Mouse (Mus musculus): ENCODE data around the gene Tusc2. TPM values are rescaled to one million over a fixed set of nuclear protein-coding genes. Genes with fewer than 3 reads are reported as not detected.

The Tusc2 gene
- polyA plus RNA-seq, 1 experiment: 32.5 TPM

GRCm38 (mm10) chr9:107607653-107608245 is 44.7 kb downstream of the Tusc2 start:
- Histone ChIP-seq H3K4me1 (ENCODE audit: control insufficient read depth, insufficient read depth, insufficient read length) (peaks cover 13% of the 10 kb centered on the region), H3K36me3 (ENCODE audit: control insufficient read depth, insufficient read depth, low read length) (no peaks in the 10 kb centered on the region), H3K4me3 (ENCODE audit: extremely low read depth, insufficient read depth, insufficient read length) (no peak overlapping the region), H3K27me3 (ENCODE audit: control insufficient read depth, insufficient read depth, low read length) (no peaks in the 10 kb centered on the region), H3K27ac (ENCODE audit: insufficient read depth, low read length) (no peak overlapping the region)
- DNase-seq (ENCODE audit: low read depth in 1 of 2, low spot score in 2 of 2): no peak
- TF ChIP-seq POLR2A (IDR thresholded peaks at IDR 0.05; ENCODE audit: low read depth, low read length): no peak
- no peak for TF ChIP-seq CTCF (IDR thresholded peaks at IDR 0.05; ENCODE audit: extremely low read depth, insufficient read depth, insufficient read length, insufficient replicate concordance)
- 87% methylated on average over 9 of the region's 9 CpGs for WGBS

- Histone ChIP-seq H3K27ac (ENCODE audit: insufficient read depth, low read length) (no peak within 1 kb of the TSS), H3K36me3 (ENCODE audit: control insufficient read depth, insufficient read depth, low read length) (peaks cover 4% of the 10 kb centered on the region; the same call in 1 of the 2 replicates), H3K4me1 (ENCODE audit: control insufficient read depth, insufficient read depth, insufficient read length) (peaks cover 3% of the 10 kb centered on the region), H3K4me3 (ENCODE audit: extremely low read depth, insufficient read depth, insufficient read length) (no peak within 1 kb of the TSS), H3K27me3 (ENCODE audit: control insufficient read depth, insufficient read depth, low read length) (no peaks in the 10 kb centered on the region)
- TF ChIP-seq POLR2A (IDR thresholded peaks at IDR 0.05; ENCODE audit: low read depth, low read length) (no peak), CTCF (IDR thresholded peaks at IDR 0.05; ENCODE audit: extremely low read depth, insufficient read depth, insufficient read length, insufficient replicate concordance) (no peak)
- DNase-seq (ENCODE audit: low read depth in 1 of 2, low spot score in 2 of 2): no peak
- 72% methylated on average over 12 of the region's 12 CpGs for WGBS
Measured at GRCm38 (mm10) chr9:107608741-107609432, 45.8 kb downstream of the Tusc2 start, which contains the start of gene Sema3b. Gene Sema3b (minus strand): TSS chr9:107609229.

GRCm38 (mm10) chr9:107609433-107609830 is 46.4 kb downstream of the Tusc2 start:
- H3K4me1 ChIP-seq (ENCODE audit: control insufficient read depth, insufficient read depth, insufficient read length): peaks cover 3% of the 10 kb centered on the region
- 90% methylated on average over 4 of the region's 4 CpGs for WGBS

GRCm38 (mm10) chr9:107611456-107612190 is 48.6 kb downstream of the Tusc2 start:
- Histone ChIP-seq H3K4me1 (ENCODE audit: control insufficient read depth, insufficient read depth, insufficient read length) (peaks cover 3% of the 10 kb centered on the region; the same call in 1 of the 2 replicates), H3K4me3 (ENCODE audit: extremely low read depth, insufficient read depth, insufficient read length) (no peak overlapping the region), H3K27ac (ENCODE audit: insufficient read depth, low read length) (peak overlapping the region; percentile 71), H3K27me3 (ENCODE audit: control insufficient read depth, insufficient read depth, low read length) (no peaks in the 10 kb centered on the region), H3K36me3 (ENCODE audit: control insufficient read depth, insufficient read depth, low read length) (peaks cover 30% of the 10 kb centered on the region)
- 33% methylated on average over 6 of the region's 6 CpGs for WGBS
- TF ChIP-seq CTCF (IDR thresholded peaks at IDR 0.05; ENCODE audit: extremely low read depth, insufficient read depth, insufficient read length, insufficient replicate concordance) (no peak), POLR2A (IDR thresholded peaks at IDR 0.05; ENCODE audit: low read depth, low read length) (no peak)
- DNase-seq (ENCODE audit: low read depth in 1 of 2, low spot score in 2 of 2): no peak

More at GRCm38 (mm10) chr9:107609433-107609830, 46.4 kb downstream of the Tusc2 start:
- Histone ChIP-seq H3K27ac (ENCODE audit: insufficient read depth, low read length) (no peak overlapping the region), H3K27me3 (ENCODE audit: control insufficient read depth, insufficient read depth, low read length) (no peaks in the 10 kb centered on the region), H3K4me3 (ENCODE audit: extremely low read depth, insufficient read depth, insufficient read length) (no peak overlapping the region), H3K36me3 (ENCODE audit: control insufficient read depth, insufficient read depth, low read length) (peaks cover 8% of the 10 kb centered on the region)
- TF ChIP-seq CTCF (IDR thresholded peaks at IDR 0.05; ENCODE audit: extremely low read depth, insufficient read depth, insufficient read length, insufficient replicate concordance) (no peak), POLR2A (IDR thresholded peaks at IDR 0.05; ENCODE audit: low read depth, low read length) (no peak)
- no peak for DNase-seq (ENCODE audit: low read depth in 1 of 2, low spot score in 2 of 2)

- H3K4me1 ChIP-seq (ENCODE audit: control insufficient read depth, insufficient read depth, insufficient read length): peaks cover 3% of the 10 kb centered on the region; the same call in 1 of the 2 replicates
- peaks cover 33% of the 10 kb centered on the region for H3K36me3 ChIP-seq (ENCODE audit: control insufficient read depth, insufficient read depth, low read length)
- peak; percentile 88 to 97 for DNase-seq (ENCODE audit: low read depth in 1 of 2, low spot score in 2 of 2)
- TF ChIP-seq CTCF (IDR thresholded peaks at IDR 0.05; ENCODE audit: extremely low read depth, insufficient read depth, insufficient read length, insufficient replicate concordance) (peak; percentile 98), POLR2A (IDR thresholded peaks at IDR 0.05; ENCODE audit: low read depth, low read length) (no peak; the same call in 1 of the 2 replicates)
- 2% methylated on average over 40 of the region's 48 CpGs for WGBS
- H3K27me3 ChIP-seq (ENCODE audit: control insufficient read depth, insufficient read depth, low read length): no peaks in the 10 kb centered on the region
- H3K4me3 ChIP-seq (ENCODE audit: extremely low read depth, insufficient read depth, insufficient read length): peak overlapping the region; percentile 40
- H3K27ac ChIP-seq (ENCODE audit: insufficient read depth, low read length): peak overlapping the region; percentile 71
Measured at GRCm38 (mm10) chr9:107612191-107612944, 49.3 kb downstream of the Tusc2 start.

GRCm38 (mm10) chr9:107612945-107613569 is 50.0 kb downstream of the Tusc2 start:
- 11% methylated on average over 12 of the region's 12 CpGs for WGBS
- DNase-seq (ENCODE audit: low read depth in 1 of 2, low spot score in 2 of 2): no peak
- peaks cover 38% of the 10 kb centered on the region for H3K36me3 ChIP-seq (ENCODE audit: control insufficient read depth, insufficient read depth, low read length)
- H3K4me3 ChIP-seq (ENCODE audit: extremely low read depth, insufficient read depth, insufficient read length): peak overlapping the region; percentile 40
- no peaks in the 10 kb centered on the region for H3K27me3 ChIP-seq (ENCODE audit: control insufficient read depth, insufficient read depth, low read length)
- H3K27ac ChIP-seq (ENCODE audit: insufficient read depth, low read length): peak overlapping the region; percentile 62
- TF ChIP-seq CTCF (IDR thresholded peaks at IDR 0.05; ENCODE audit: extremely low read depth, insufficient read depth, insufficient read length, insufficient replicate concordance) (no peak), POLR2A (IDR thresholded peaks at IDR 0.05; ENCODE audit: low read depth, low read length) (no peak)
- peaks cover 3% of the 10 kb centered on the region; the same call in 1 of the 2 replicates for H3K4me1 ChIP-seq (ENCODE audit: control insufficient read depth, insufficient read depth, insufficient read length)

Data from spleen, adult 2 months (tissue).